8 mouse cellular contexts compared by ENCODE assay signal in genomic region chr10:76734979-76735378, GRCm38 (mm10). TPM values are rescaled to one million over a fixed set of nuclear protein-coding genes. Genes with fewer than 3 reads are reported as not detected.
DNase-seq lines count a peak whose midpoint lies in the region; ATAC-seq and TF ChIP-seq lines count a peak whose summit lies in the region.

No protein-coding gene starts in this region.

- TF ChIP-seq CTCF in bone marrow macrophage, adult 2 months (IDR thresholded peaks at IDR 0.05; ENCODE audit: low read depth, low read length), result peak; percentile 86

- H3K4me3 ChIP-seq in bone marrow macrophage, adult 2 months (ENCODE audit: insufficient read depth, low read length), result no peak overlapping the region
- no peak overlapping the region for H3K4me3 ChIP-seq in liver, embryonic 16.5 days (ENCODE audit: low read depth, low read length)
- no peak overlapping the region for H3K4me3 ChIP-seq in neural tube, embryonic 15.5 days (replicated peaks)

- TF ChIP-seq POLR2A in bone marrow macrophage, adult 2 months (IDR thresholded peaks at IDR 0.05; ENCODE audit: borderline replicate concordance, low read depth, low read length), result no peak

- no peaks in the 10 kb centered on the region for H3K9me3 ChIP-seq in liver, embryonic 16.5 days (replicated peaks; ENCODE audit: control insufficient read depth, low read length)
- no peaks in the 10 kb centered on the region for H3K9me3 ChIP-seq in neural tube, embryonic 15.5 days (replicated peaks)

- H3K9ac ChIP-seq in liver, embryonic 16.5 days (ENCODE audit: low read depth, low read length), result no peak overlapping the region
- H3K9ac ChIP-seq in neural tube, embryonic 15.5 days (replicated peaks), result no peak overlapping the region

- H3K4me2 ChIP-seq in liver, embryonic 16.5 days (ENCODE audit: low read depth, low read length), result no peak overlapping the region
- H3K4me2 ChIP-seq in neural tube, embryonic 15.5 days, result no peak overlapping the region

- H3K27me3 ChIP-seq in liver, embryonic 16.5 days (ENCODE audit: control insufficient read depth, insufficient read depth, low read depth, low read length), result no peaks in the 10 kb centered on the region
- no peaks in the 10 kb centered on the region for H3K27me3 ChIP-seq in neural tube, embryonic 15.5 days (replicated peaks)

- H3K36me3 ChIP-seq in liver, embryonic 16.5 days (ENCODE audit: control insufficient read depth, insufficient read depth), result no peaks in the 10 kb centered on the region
- no peaks in the 10 kb centered on the region for H3K36me3 ChIP-seq in neural tube, embryonic 15.5 days

- DNase-seq in CD8-positive naive resting alpha-beta T cell, adult 2 months (ENCODE audit: low read depth in 2 of 2, low spot score in 2 of 2), result peak; percentile 60 to 76
- DNase-seq in heart, postnatal 10 days, result peak; percentile 85 to 91
- peak; percentile 71 to 89 for DNase-seq in kidney, postnatal 36 days
- peak; percentile 73 for DNase-seq in thymus, postnatal 0 days (ENCODE audit: low spot score)

- H3K27ac ChIP-seq in bone marrow macrophage, adult 2 months (ENCODE audit: insufficient read depth, low read depth, low read length), result no peak overlapping the region
- H3K27ac ChIP-seq in liver, embryonic 16.5 days (ENCODE audit: low read length), result no peak overlapping the region
- no peak overlapping the region for H3K27ac ChIP-seq in neural tube, embryonic 15.5 days (replicated peaks)

- intact Hi-C loops in heart, postnatal 10 days (cut with DNase I), result loop anchor here (2.0 to 5.0 kb wide), 5 partner anchors 112 to 268 kb away; partner anchors contain the start of genes Col6a2, Lss, Mcm3ap and Ybey

- WGBS in liver, embryonic 16.5 days (ENCODE audit: insufficient replicate concordance), result 1% methylated on average over 4 of the region's 4 CpGs
- WGBS in neural tube, embryonic 15.5 days, result 2% methylated on average over 4 of the region's 4 CpGs

- ATAC-seq in erythroblast, adult 5-6 weeks (replicated peaks; ENCODE audit: low FRiP score, poor library complexity, severe bottlenecking), result peak; percentile 48; the same call in 1 of the 2 replicates
- ATAC-seq in liver, embryonic 16.5 days (ENCODE audit: low read depth), result peak; percentile 51
- peak; percentile 80; the same call in 1 of the 2 replicates for ATAC-seq in neural tube, embryonic 15.5 days (ENCODE audit: low FRiP score)

- H3K4me1 ChIP-seq in bone marrow macrophage, adult 2 months (ENCODE audit: control insufficient read depth, insufficient read depth, low read length), result no peaks in the 10 kb centered on the region
- no peaks in the 10 kb centered on the region for H3K4me1 ChIP-seq in liver, embryonic 16.5 days (ENCODE audit: control insufficient read depth, low read depth, low read length)
- peaks cover 30% of the 10 kb centered on the region for H3K4me1 ChIP-seq in neural tube, embryonic 15.5 days

RNA-seq across cellular contexts. Expression of gene Col6a1, which starts 9.0 kb away (rescaled TPM):
- polyA plus RNA-seq in bone marrow macrophage, adult 2 months (2012; ENCODE audit: insufficient read depth, insufficient read length, missing spikeins), result 3.2 and 3.8 TPM in 2 replicates
- total RNA-seq in erythroblast, adult 5-6 weeks (2015; ENCODE audit: low replicate concordance), result 0.42 and 0.58 TPM in 2 replicates
- 0.68 TPM in 1 of 2 replicates, not detected in the other for total RNA-seq in erythroblast, adult 5-6 weeks (2017; ENCODE audit: low replicate concordance)
- 100 to 1,000 TPM; 186 to 200 TPM for total RNA-seq in heart, postnatal 10 days (2021)
- 10.0 and 14.2 TPM in 2 replicates for polyA plus RNA-seq in liver, embryonic 16.5 days (2015; fragmentation: Nextera tagmentation; extraction: Ambion mirVana)
- polyA plus RNA-seq in neural tube, embryonic 15.5 days (2015; fragmentation: Nextera tagmentation; extraction: Ambion mirVana), result 34.3 and 67.0 TPM in 2 replicates
- 32.0 and 38.5 TPM in 2 replicates for polyA plus RNA-seq in thymus, postnatal 0 days (2015; fragmentation: Nextera tagmentation; extraction: Ambion mirVana)
